Mouse (Mus musculus): Measurements from ENCODE around the gene Hpcal4. TPM values are rescaled to one million over a fixed set of nuclear protein-coding genes. Genes with fewer than 3 reads are reported as not detected.

Hpcal4 gene
- total and polyA plus RNA-seq, 3 experiments: not detected

DNA sequence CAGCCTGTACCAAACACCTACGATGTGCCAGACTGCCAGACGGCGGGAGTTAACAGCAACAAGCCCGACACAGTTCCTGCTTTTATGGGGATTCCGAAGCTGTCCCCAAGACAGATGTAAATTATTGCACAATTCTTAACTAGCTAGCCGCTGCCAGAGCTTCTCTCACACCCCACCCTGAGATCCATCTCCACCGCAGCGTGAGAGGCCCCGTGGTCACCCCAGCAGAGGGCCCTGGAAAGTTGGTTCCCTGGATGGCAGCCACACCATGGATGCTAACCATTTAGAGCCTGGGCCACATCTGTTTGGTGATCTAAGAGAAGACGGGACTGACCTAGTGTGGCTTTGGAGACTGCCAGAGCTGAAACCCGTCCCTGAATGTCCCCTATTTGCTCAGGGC, 46.1 kb downstream of the Hpcal4 start:
- no peak for TF ChIP-seq CTCF (IDR thresholded peaks at IDR 0.05; ENCODE audit: low read depth, low read length)
- TF ChIP-seq TAL1 (conservative IDR thresholded peaks at IDR 0.05; ENCODE audit: low read depth, low read length): no peak
- no peak for TF ChIP-seq GATA2 (IDR thresholded peaks at IDR 0.05; ENCODE audit: borderline replicate concordance, low read depth, low read length)
- TF ChIP-seq POLR2AphosphoS5 (IDR thresholded peaks at IDR 0.05; ENCODE audit: insufficient replicate concordance, low read depth, low read length): no peak
- TF ChIP-seq GATA1 (IDR thresholded peaks at IDR 0.05; ENCODE audit: borderline replicate concordance, low read length): no peak
- DNase-seq (ENCODE audit: low spot score) (no peak), ATAC-seq (ENCODE audit: extremely low read depth, insufficient number of reproducible peaks, low FRiP score, poor library complexity, severe bottlenecking) (no peak)
- no peak overlapping the region for H3K4me3 ChIP-seq (ENCODE audit: low read depth, low read length)
- no peaks in the 10 kb centered on the region for H3K36me3 ChIP-seq (replicated peaks)
- H3K9me3 ChIP-seq (replicated peaks): no peaks in the 10 kb centered on the region
- H3K4me1 ChIP-seq (ENCODE audit: insufficient read depth, low read depth, low read length): no peaks in the 10 kb centered on the region
- H3K27me3 ChIP-seq (ENCODE audit: insufficient read depth, low read length): peaks cover 43% of the 10 kb centered on the region

DNA sequence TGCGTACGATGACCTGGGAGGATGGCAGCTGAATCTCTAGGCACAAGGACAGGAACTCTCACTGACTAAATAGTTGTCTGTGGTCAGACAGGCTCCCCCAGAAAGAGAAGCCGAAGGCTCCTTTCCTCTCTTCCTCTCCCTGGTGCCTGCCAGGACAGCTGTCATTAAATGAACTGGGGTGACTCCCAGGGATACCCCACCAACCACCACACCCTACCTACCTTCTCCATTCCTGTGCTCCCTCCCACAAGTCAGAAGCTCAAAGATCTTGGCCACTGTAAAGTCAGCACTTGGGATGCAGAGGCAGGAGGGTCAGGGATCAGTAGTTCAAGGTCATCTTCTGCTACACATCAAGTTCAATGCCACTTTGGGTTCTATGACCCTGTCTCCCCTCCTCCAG, 49.8 kb downstream of the Hpcal4 start:
- ATAC-seq (ENCODE audit: extremely low read depth, insufficient number of reproducible peaks, low FRiP score, poor library complexity, severe bottlenecking): no peak
- H3K9me3 ChIP-seq (replicated peaks): no peaks in the 10 kb centered on the region

DNA sequence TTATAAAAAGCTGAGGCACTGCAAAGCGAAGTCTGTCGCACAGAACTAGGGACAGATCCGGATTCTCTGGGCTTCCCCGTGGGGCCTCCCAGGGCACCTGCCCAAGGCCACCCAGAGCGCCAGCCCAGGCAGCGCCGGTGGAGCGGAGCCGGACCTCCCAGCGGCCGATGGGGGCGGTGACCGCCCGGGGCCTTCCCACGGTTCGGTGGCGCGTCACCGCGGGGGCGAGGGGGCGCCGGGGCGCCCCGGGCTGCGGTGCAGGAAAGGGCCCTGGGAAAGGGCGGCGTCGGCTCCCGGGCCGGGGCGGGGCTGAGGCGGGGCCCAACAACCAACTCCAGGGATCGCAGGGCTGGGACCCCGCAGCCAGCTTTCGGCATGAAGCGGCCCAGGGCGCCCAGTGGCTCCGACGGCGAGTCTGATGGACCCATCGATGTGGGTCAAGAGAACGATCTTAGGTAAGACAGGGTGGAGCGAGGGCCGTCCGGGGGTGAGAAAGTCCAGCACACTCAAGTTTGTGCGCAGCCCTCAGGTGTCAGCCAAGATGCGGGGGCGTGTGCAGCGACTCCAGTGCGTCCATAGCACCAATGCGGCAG, 50.6 kb downstream of the Hpcal4 start, which contains the start of gene Heyl:
TSS of gene Heyl (plus strand) at position 65 of the 593 bp plus-strand sequence.
- DNase-seq (ENCODE audit: low spot score): no peak
- no peaks in the 10 kb centered on the region for H3K4me1 ChIP-seq (ENCODE audit: insufficient read depth, low read depth, low read length)

More for the DNA sequence above, 49.8 kb downstream of the Hpcal4 start:
- Histone ChIP-seq H3K4me1 (ENCODE audit: insufficient read depth, low read depth, low read length) (no peaks in the 10 kb centered on the region), H3K36me3 (replicated peaks) (no peaks in the 10 kb centered on the region), H3K4me3 (ENCODE audit: low read depth, low read length) (no peak overlapping the region), H3K27me3 (ENCODE audit: insufficient read depth, low read length) (peaks cover 36% of the 10 kb centered on the region)
- TF ChIP-seq GATA1 (IDR thresholded peaks at IDR 0.05; ENCODE audit: borderline replicate concordance, low read length) (no peak), POLR2AphosphoS5 (IDR thresholded peaks at IDR 0.05; ENCODE audit: insufficient replicate concordance, low read depth, low read length) (no peak), GATA2 (IDR thresholded peaks at IDR 0.05; ENCODE audit: borderline replicate concordance, low read depth, low read length) (no peak), TAL1 (conservative IDR thresholded peaks at IDR 0.05; ENCODE audit: low read depth, low read length) (no peak), CTCF (IDR thresholded peaks at IDR 0.05; ENCODE audit: low read depth, low read length) (no peak)
- DNase-seq (ENCODE audit: low spot score): no peak

DNA sequence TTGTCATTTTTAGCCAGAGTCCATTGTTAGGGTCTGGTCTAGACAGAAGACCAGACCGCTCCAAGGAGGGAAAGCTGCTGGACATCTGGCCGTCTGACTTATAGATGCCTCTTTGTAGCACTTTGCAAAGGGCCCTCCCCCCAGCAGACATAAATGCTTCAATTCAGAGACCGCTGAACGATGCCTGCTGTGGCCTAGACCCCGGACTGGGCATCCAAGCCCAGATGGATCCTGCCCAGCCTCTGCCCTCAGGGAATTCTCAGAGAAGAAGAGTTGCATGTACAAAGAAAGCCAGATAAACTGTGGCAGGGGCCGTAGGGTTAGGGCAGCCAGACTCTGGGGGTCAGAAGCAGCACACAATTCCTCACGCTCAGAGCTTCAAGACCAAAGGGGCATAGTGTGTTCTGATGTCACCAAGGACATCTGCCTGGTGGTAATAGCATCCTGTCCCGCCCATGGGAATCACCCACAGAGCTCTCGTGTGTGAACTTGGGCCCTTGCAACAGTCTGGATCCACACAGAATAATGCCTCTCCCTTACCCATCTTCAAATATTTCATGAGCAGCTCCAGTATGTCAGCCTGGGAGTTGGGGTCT, 52.9 kb downstream of the Hpcal4 start:
- ATAC-seq (ENCODE audit: extremely low read depth, insufficient number of reproducible peaks, low FRiP score, poor library complexity, severe bottlenecking): no peak
- no peak overlapping the region for H3K4me3 ChIP-seq (ENCODE audit: low read depth, low read length)
- DNase-seq (ENCODE audit: low spot score): no peak
- TF ChIP-seq GATA2 (IDR thresholded peaks at IDR 0.05; ENCODE audit: borderline replicate concordance, low read depth, low read length) (no peak), TAL1 (conservative IDR thresholded peaks at IDR 0.05; ENCODE audit: low read depth, low read length) (no peak), CTCF (IDR thresholded peaks at IDR 0.05; ENCODE audit: low read depth, low read length) (no peak), GATA1 (IDR thresholded peaks at IDR 0.05; ENCODE audit: borderline replicate concordance, low read length) (no peak), POLR2AphosphoS5 (IDR thresholded peaks at IDR 0.05; ENCODE audit: insufficient replicate concordance, low read depth, low read length) (no peak)
- no peaks in the 10 kb centered on the region for H3K4me1 ChIP-seq (ENCODE audit: insufficient read depth, low read depth, low read length)
- H3K36me3 ChIP-seq (replicated peaks): no peaks in the 10 kb centered on the region
- no peaks in the 10 kb centered on the region for H3K9me3 ChIP-seq (replicated peaks)
- H3K27me3 ChIP-seq (ENCODE audit: insufficient read depth, low read length): peaks cover 16% of the 10 kb centered on the region

More for the DNA sequence above, 50.6 kb downstream of the Hpcal4 start, which contains the start of gene Heyl:
- no peak for ATAC-seq (ENCODE audit: extremely low read depth, insufficient number of reproducible peaks, low FRiP score, poor library complexity, severe bottlenecking)
- Histone ChIP-seq H3K9me3 (replicated peaks) (no peaks in the 10 kb centered on the region), H3K36me3 (replicated peaks) (no peaks in the 10 kb centered on the region), H3K27me3 (ENCODE audit: insufficient read depth, low read length) (peaks cover 30% of the 10 kb centered on the region), H3K4me3 (ENCODE audit: low read depth, low read length) (no peak within 1 kb of the TSS)
- TF ChIP-seq POLR2AphosphoS5 (IDR thresholded peaks at IDR 0.05; ENCODE audit: insufficient replicate concordance, low read depth, low read length): no peak
- TF ChIP-seq CTCF (IDR thresholded peaks at IDR 0.05; ENCODE audit: low read depth, low read length): no peak
- TF ChIP-seq GATA1 (IDR thresholded peaks at IDR 0.05; ENCODE audit: borderline replicate concordance, low read length): no peak
- no peak for TF ChIP-seq TAL1 (conservative IDR thresholded peaks at IDR 0.05; ENCODE audit: low read depth, low read length)
- no peak for TF ChIP-seq GATA2 (IDR thresholded peaks at IDR 0.05; ENCODE audit: borderline replicate concordance, low read depth, low read length)

DNA sequence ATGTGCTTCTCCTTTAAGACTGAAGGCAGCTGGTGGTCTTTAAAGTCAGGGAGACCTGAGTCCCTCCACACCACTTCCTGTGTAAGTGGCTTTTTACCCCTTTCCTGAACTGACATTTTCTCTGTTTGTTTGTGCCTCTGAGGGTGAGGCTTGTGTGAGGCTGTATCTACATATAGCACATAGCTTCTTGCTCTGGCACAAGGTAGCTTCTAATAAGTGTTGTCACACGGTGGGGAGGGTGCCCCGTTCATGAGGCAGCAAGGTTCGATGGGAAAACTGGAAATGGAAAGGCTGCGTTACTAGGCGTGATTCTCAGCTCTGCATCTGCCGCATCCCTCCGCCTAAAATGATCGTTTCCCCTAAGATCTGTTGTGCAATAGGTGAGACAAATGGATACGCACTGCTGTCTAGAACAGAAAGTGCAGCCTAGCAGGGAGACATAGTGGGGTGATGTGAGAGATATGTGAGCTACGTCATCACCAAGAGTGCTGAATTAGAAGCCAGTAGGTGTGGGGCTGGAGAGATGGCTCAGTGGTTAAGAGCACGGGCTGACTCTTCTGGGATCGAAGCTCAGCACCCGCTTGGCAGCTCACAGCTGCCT, 53.5 kb downstream of the Hpcal4 start:
- DNase-seq (ENCODE audit: low spot score): no peak
- Histone ChIP-seq H3K4me1 (ENCODE audit: insufficient read depth, low read depth, low read length) (no peaks in the 10 kb centered on the region), H3K9me3 (replicated peaks) (no peaks in the 10 kb centered on the region), H3K27me3 (ENCODE audit: insufficient read depth, low read length) (peaks cover 16% of the 10 kb centered on the region), H3K4me3 (ENCODE audit: low read depth, low read length) (no peak overlapping the region), H3K36me3 (replicated peaks) (no peaks in the 10 kb centered on the region)
- TF ChIP-seq GATA1 (IDR thresholded peaks at IDR 0.05; ENCODE audit: borderline replicate concordance, low read length) (no peak), POLR2AphosphoS5 (IDR thresholded peaks at IDR 0.05; ENCODE audit: insufficient replicate concordance, low read depth, low read length) (no peak), GATA2 (IDR thresholded peaks at IDR 0.05; ENCODE audit: borderline replicate concordance, low read depth, low read length) (no peak), TAL1 (conservative IDR thresholded peaks at IDR 0.05; ENCODE audit: low read depth, low read length) (no peak), CTCF (IDR thresholded peaks at IDR 0.05; ENCODE audit: low read depth, low read length) (no peak)
- no peak for ATAC-seq (ENCODE audit: extremely low read depth, insufficient number of reproducible peaks, low FRiP score, poor library complexity, severe bottlenecking)
